9 mouse cellular contexts compared by ENCODE assay signal in the genomic region with DNA sequence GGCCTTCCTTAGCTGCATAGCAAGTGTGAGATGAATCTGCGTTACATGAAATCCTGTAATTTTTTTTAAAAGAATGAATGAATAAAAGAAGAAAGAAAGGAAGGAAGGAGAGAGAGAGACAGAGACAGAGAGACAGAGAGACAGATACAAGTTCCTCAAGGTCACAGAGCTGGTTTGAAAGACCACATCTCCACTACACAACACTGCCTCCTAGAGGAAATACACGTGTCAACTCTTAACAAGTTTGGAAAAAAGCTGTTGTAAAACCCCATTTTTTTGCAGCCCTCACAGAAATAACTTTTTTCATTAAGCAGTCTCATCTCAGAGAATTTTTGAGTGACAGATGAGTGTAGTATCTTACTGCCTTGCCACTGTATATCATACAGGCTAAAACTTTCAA. TPM values are rescaled to one million over a fixed set of nuclear protein-coding genes. Genes with fewer than 3 reads are reported as not detected.
DNase-seq lines count a peak whose midpoint lies in the region; ATAC-seq and TF ChIP-seq lines count a peak whose summit lies in the region.
"Had no signal": no experiment of that assay in that cellular context is flagged by ENCODE, and none has a peak within 500 bp of the region (broad histone marks: within the 10 kb centered on the region; RNA-seq: fewer than 3 reads in every experiment).

No protein-coding gene starts in this region.

- TF ChIP-seq EP300 in ES-Bruce4 (IDR thresholded peaks at IDR 0.05; ENCODE audit: insufficient read depth, low read depth, low read length), result no peak

- DNase-seq in gastrocnemius, adult 18-20 months (ENCODE audit: low spot score), result peak; percentile 50
- DNase-seq in gastrocnemius, adult 8-10 months (ENCODE audit: low spot score in 2 of 2), result no peak
- DNase-seq in liver, adult 2 months (ENCODE audit: extremely low read depth, low read depth, low spot score), result peak; percentile 81
- no peak for DNase-seq in liver, embryonic 11.5 days (ENCODE audit: low spot score)
- peak; percentile 81 for DNase-seq in embryo, embryonic 11 days
- DNase-seq in retina, postnatal 7 days (ENCODE audit: low read depth, low spot score), result peak; percentile 20

- H3K4me1 ChIP-seq in liver, adult 2 months (ENCODE audit: control insufficient read depth, insufficient read depth, low read length), result peaks cover 3% of the 10 kb centered on the region; the same call in 1 of the 2 replicates
- H3K4me1 ChIP-seq in liver, embryonic 11.5 days (replicated peaks; ENCODE audit: control insufficient read depth, insufficient read depth, low read length), result no peaks in the 10 kb centered on the region
- peaks cover 6% of the 10 kb centered on the region for H3K4me1 ChIP-seq in ES-Bruce4 (ENCODE audit: control insufficient read depth, insufficient read depth, low read length)
- H3K4me1 ChIP-seq in intestine, embryonic 15.5 days (replicated peaks), result no peaks in the 10 kb centered on the region

- H3K36me3 ChIP-seq in liver, adult 2 months (ENCODE audit: control insufficient read depth, insufficient read depth, low read length), result no peaks in the 10 kb centered on the region
- no peaks in the 10 kb centered on the region for H3K36me3 ChIP-seq in liver, embryonic 11.5 days (ENCODE audit: control insufficient read depth, insufficient read depth, low read length)
- H3K36me3 ChIP-seq in ES-Bruce4 (ENCODE audit: control insufficient read depth, insufficient read depth, low read length, poor library complexity, severe bottlenecking), result no peaks in the 10 kb centered on the region
- no peaks in the 10 kb centered on the region for H3K36me3 ChIP-seq in intestine, embryonic 15.5 days

- H3K4me2 ChIP-seq in liver, embryonic 11.5 days, result no peak overlapping the region
- no peak overlapping the region for H3K4me2 ChIP-seq in intestine, embryonic 15.5 days (replicated peaks)

- H3K4me3 ChIP-seq in liver, adult 2 months (ENCODE audit: insufficient read depth, low read depth, low read length), result no peak overlapping the region
- H3K4me3 ChIP-seq in liver, embryonic 11.5 days (ENCODE audit: low read depth, low read length), result no peak overlapping the region
- H3K4me3 ChIP-seq in ES-Bruce4 (ENCODE audit: low read depth, low read length), result no peak overlapping the region
- no peak overlapping the region for H3K4me3 ChIP-seq in intestine, embryonic 15.5 days (replicated peaks)

- H3K9me3 ChIP-seq in liver, embryonic 11.5 days (ENCODE audit: control insufficient read depth, low read length), result no peaks in the 10 kb centered on the region
- H3K9me3 ChIP-seq in ES-Bruce4 (replicated peaks; ENCODE audit: control insufficient read depth, insufficient read depth, low read length, poor library complexity, severe bottlenecking), result no peaks in the 10 kb centered on the region
- no peaks in the 10 kb centered on the region for H3K9me3 ChIP-seq in intestine, embryonic 15.5 days

- no peak for ATAC-seq in liver, embryonic 11.5 days (replicated peaks; ENCODE audit: low FRiP score)
- ATAC-seq in intestine, embryonic 15.5 days, result no peak

- no peak overlapping the region for H3K9ac ChIP-seq in liver, adult 2 months (ENCODE audit: low read depth, low read length)
- H3K9ac ChIP-seq in liver, embryonic 11.5 days (ENCODE audit: low read depth, low read length), result no peak overlapping the region
- no peak overlapping the region for H3K9ac ChIP-seq in ES-Bruce4 (ENCODE audit: low read depth, poor library complexity, severe bottlenecking)
- H3K9ac ChIP-seq in intestine, embryonic 15.5 days, result no peak overlapping the region

- TF ChIP-seq POLR2A in liver, adult 2 months (IDR thresholded peaks at IDR 0.05; ENCODE audit: extremely low read depth, insufficient read depth, low read length), result no peak
- no peak for TF ChIP-seq POLR2A in ES-Bruce4 (IDR thresholded peaks at IDR 0.05; ENCODE audit: insufficient read depth, low read length)

- 40% methylated on average over 2 of the region's 2 CpGs for WGBS in liver, adult 2 months
- 27% methylated on average over 2 of the region's 2 CpGs for WGBS in liver, embryonic 11.5 days
- WGBS in intestine, embryonic 15.5 days, result 40% methylated on average over 2 of the region's 2 CpGs

- H3K27me3 ChIP-seq in liver, adult 2 months (ENCODE audit: control insufficient read depth, insufficient read depth, low read length), result no peaks in the 10 kb centered on the region
- no peaks in the 10 kb centered on the region for H3K27me3 ChIP-seq in liver, embryonic 11.5 days (replicated peaks; ENCODE audit: control insufficient read depth, insufficient read depth, low read length)
- no peaks in the 10 kb centered on the region for H3K27me3 ChIP-seq in ES-Bruce4 (ENCODE audit: control insufficient read depth, insufficient read depth, low read length, poor library complexity, severe bottlenecking)
- H3K27me3 ChIP-seq in intestine, embryonic 15.5 days (replicated peaks), result no peaks in the 10 kb centered on the region

- no peak overlapping the region for H3K27ac ChIP-seq in liver, adult 2 months (replicated peaks; ENCODE audit: insufficient read depth, low read depth, low read length)
- H3K27ac ChIP-seq in liver, embryonic 11.5 days (ENCODE audit: low read depth, low read length), result no peak overlapping the region
- no peak overlapping the region for H3K27ac ChIP-seq in ES-Bruce4 (ENCODE audit: insufficient read depth, low read length)
- no peak overlapping the region for H3K27ac ChIP-seq in intestine, embryonic 15.5 days

- H3K79me2 ChIP-seq in liver, adult 2 months (ENCODE audit: control insufficient read depth, insufficient read depth, low read length), result no peaks in the 10 kb centered on the region

- TF ChIP-seq CTCF in liver, adult 2 months (IDR thresholded peaks at IDR 0.05; ENCODE audit: low read depth, low read length), result peak; percentile 61
- TF ChIP-seq CTCF in ES-Bruce4 (IDR thresholded peaks at IDR 0.05; ENCODE audit: low read depth, low read length), result peak; percentile 12

RNA-seq across cellular contexts. Expression of gene Gm33543, which starts 15.4 kb away (rescaled TPM):
- total RNA-seq in gastrocnemius, adult 18-20 months (2021), result 1 to 10 TPM; 1.9 TPM
- 1 to 10 TPM in 2 of 4 experiments, under 1 TPM in 2; 0.32 to 2.0 (median 1.4) TPM for total RNA-seq in gastrocnemius, adult 8-10 months (2022)
- 24.2 and 31.1 TPM in 2 replicates for total RNA-seq in liver, adult 2 months (2014; rRNA removed)
- polyA plus RNA-seq in liver, adult 2 months (2012; rRNA removed), result 4.6 and 7.3 TPM in 2 replicates
- not detected in 2 replicates for polyA plus RNA-seq in liver, embryonic 11.5 days (2014; fragmentation: Nextera tagmentation; extraction: Ambion mirVana)
- polyA plus RNA-seq in ES-Bruce4 (2011; ENCODE audit: insufficient read depth, insufficient read length, low read depth, missing spikeins), result not detected in 2 replicates
- polyA plus RNA-seq in intestine, embryonic 15.5 days (2015; fragmentation: Nextera tagmentation; extraction: Ambion mirVana), result not detected in 2 replicates
- polyA plus RNA-seq: stomach, embryonic 14.5 days had no signal

Comparison
In these comparisons a context has a peak if more than half of its experiments do, and no peak if none do; other contexts are left out.
1. DNase-seq: peak in gastrocnemius, adult 18-20 months (single experiment), liver, adult 2 months (single experiment), embryo, embryonic 11 days (single experiment) and retina, postnatal 7 days (single experiment); none in gastrocnemius, adult 8-10 months (0 of 2) and liver, embryonic 11.5 days (single experiment).